Mouse (Mus musculus): ENCODE measurements around the gene Rpn2.

Gene Rpn2

GRCm38 (mm10) chr2:157349121-157349778 is 70.4 kb downstream of the Rpn2 start:
- DNase-seq (ENCODE audit: low read depth, low spot score), result no peak

GRCm38 (mm10) chr2:157353183-157353582 is 74.4 kb downstream of the Rpn2 start:
- no peak for DNase-seq (ENCODE audit: low read depth, low spot score)

- no peak for DNase-seq (ENCODE audit: low read depth, low spot score)
These were observed 75.3 kb downstream of the Rpn2 start for GRCm38 (mm10) chr2:157354106-157354505.

- no peak for DNase-seq (ENCODE audit: low read depth, low spot score)
These were observed 81.2 kb downstream of the Rpn2 start for GRCm38 (mm10) chr2:157360028-157360427.

- no peak for DNase-seq (ENCODE audit: low read depth, low spot score)
These were observed 84.2 kb downstream of the Rpn2 start for GRCm38 (mm10) chr2:157363031-157363430.

- peak; percentile 58 for DNase-seq (ENCODE audit: low read depth, low spot score)
These were observed 87.9 kb downstream of the Rpn2 start for GRCm38 (mm10) chr2:157366762-157367161.

GRCm38 (mm10) chr2:157367184-157367893 is 88.5 kb downstream of the Rpn2 start, which contains the start of gene Manbal:
Manbal (plus strand) TSS chr2:157367594.
- peak; percentile 95 for DNase-seq (ENCODE audit: low read depth, low spot score)

- DNase-seq (ENCODE audit: low read depth, low spot score), result no peak
These were observed 89.2 kb downstream of the Rpn2 start for GRCm38 (mm10) chr2:157367991-157368390.

GRCm38 (mm10) chr2:157371696-157372095 is 92.9 kb downstream of the Rpn2 start:
- no peak for DNase-seq (ENCODE audit: low read depth, low spot score)

- DNase-seq (ENCODE audit: low read depth, low spot score), result no peak
These were observed 94.9 kb downstream of the Rpn2 start for GRCm38 (mm10) chr2:157373681-157374080.

- DNase-seq (ENCODE audit: low read depth, low spot score), result no peak
These were observed 96.2 kb downstream of the Rpn2 start for GRCm38 (mm10) chr2:157375051-157375450.

Data from A20 (cell line).